Mouse (Mus musculus) spleen, adult 2 months (tissue): ENCODE results near the gene Zc3h13. TPM values are rescaled to one million over a fixed set of nuclear protein-coding genes. Genes with fewer than 3 reads are reported as not detected.

Experiments used
- DNase-seq, 2 experiments: peaks; one replicate each; pipeline versions ENCODE4 v3.0.0 to v3.0.0-alpha.2; 2012 to 2021; ENCODE audit warnings: low spot score in 2 of 2, low read depth in 1 of 2
- H3K27ac ChIP-seq: fragments of 200-500 bp; 2 replicates; pipeline ENCODE4 v1.5.1; 2012; ENCODE audit warnings: low read length, inconsistent platforms; ENCODE audit not compliant: insufficient read depth
- H3K27me3 ChIP-seq: fragments of 200-500 bp; 2 replicates; pipeline ENCODE4 v1.6.1; 2012; ENCODE audit warnings: mild to moderate bottlenecking, moderate library complexity, low read length, inconsistent platforms; ENCODE audit not compliant: control insufficient read depth, insufficient read depth
- H3K36me3 ChIP-seq: fragments of 200-500 bp; 2 replicates; pipeline ENCODE4 v1.6.1; 2012; ENCODE audit warnings: mild to moderate bottlenecking, low read length, inconsistent platforms; ENCODE audit not compliant: control insufficient read depth, insufficient read depth
- H3K4me1 ChIP-seq: fragments of 200-500 bp; 2 replicates; pipeline ENCODE4 v1.6.1; 2011; ENCODE audit warnings: inconsistent platforms; ENCODE audit not compliant: control insufficient read depth, insufficient read depth, insufficient read length
- H3K4me3 ChIP-seq: fragments of 200-500 bp; 2 replicates; pipeline ENCODE4 v1.5.1; 2011; ENCODE audit warnings: mild to moderate bottlenecking, inconsistent platforms; ENCODE audit not compliant: insufficient read depth, insufficient read length; ENCODE audit errors: extremely low read depth
- CTCF ChIP-seq: fragments of 200-500 bp; IDR thresholded peaks from 2 replicates; pipeline ENCODE4 v1.5.1; 2011; ENCODE audit warnings: mild to moderate bottlenecking, inconsistent platforms; ENCODE audit not compliant: insufficient read depth, insufficient read length, insufficient replicate concordance; ENCODE audit errors: extremely low read depth
- POLR2A ChIP-seq: fragments of 200-500 bp; IDR thresholded peaks from 2 replicates; pipeline ENCODE4 v1.6.1; 2011; ENCODE audit warnings: low read depth, low read length, inconsistent platforms
- WGBS: fragments of 180-500 bp; shearing (Covaris S2); methylation state at CpG from one replicate; pipeline ENCODE4 v1.1.7; 2018; 5-methylcytosine and 5-hydroxymethylcytosine counted together
- polyA plus RNA-seq: library from polyadenylated mRNA; depleted of rRNA; stranded (reverse); fragments of >200 nt; gene quantifications from 2 replicates; pipeline ENCODE4 v1.2.3, GENCODE M21; 2012; rRNA removed

Gene Zc3h13
- polyA plus RNA-seq, 1 experiment, result 8.7 TPM

GRCm38 (mm10) chr14:75376256-75376655 lies 92.1 kb downstream of the Zc3h13 start:
- DNase-seq, result no peak
- no peaks in the 10 kb centered on the region for H3K36me3 ChIP-seq
- no peak overlapping the region for H3K4me3 ChIP-seq
- WGBS, result 33% methylated on average over 2 of the region's 2 CpGs
- H3K4me1 ChIP-seq, result no peaks in the 10 kb centered on the region
- TF ChIP-seq CTCF (no peak), POLR2A (no peak)
- H3K27ac ChIP-seq, result no peak overlapping the region
- H3K27me3 ChIP-seq, result no peaks in the 10 kb centered on the region

- WGBS, result 83% methylated on average over 7 of the region's 7 CpGs
Observed at GRCm38 (mm10) chr14:75377612-75378011, 93.4 kb downstream of the Zc3h13 start.

More at GRCm38 (mm10) chr14:75377612-75378011, 93.4 kb downstream of the Zc3h13 start:
- no peaks in the 10 kb centered on the region for H3K4me1 ChIP-seq
- no peaks in the 10 kb centered on the region for H3K27me3 ChIP-seq
- TF ChIP-seq POLR2A, result no peak
- no peaks in the 10 kb centered on the region for H3K36me3 ChIP-seq
- DNase-seq, result no peak
- H3K4me3 ChIP-seq, result no peak overlapping the region
- H3K27ac ChIP-seq, result no peak overlapping the region

Other genes with a start within 250 kb of the Zc3h13 start
- gene Lrrc63, start 153.5 kb upstream of the Zc3h13 start, polyA plus RNA-seq, result 0.04 TPM in 1 of 2 replicates, not detected in the other
- gene Lcp1, start 153.3 kb upstream of the Zc3h13 start, polyA plus RNA-seq, result 62.6 and 72.9 TPM in 2 replicates
- not detected in 2 replicates for gene Cpb2, start 42.1 kb upstream of the Zc3h13 start, polyA plus RNA-seq
- gene Siah3, start 171.6 kb downstream of the Zc3h13 start, polyA plus RNA-seq, result 0.16 and 0.23 TPM in 2 replicates